Mouse (Mus musculus) MEL (cell line): ENCODE results near the gene Ccdc38. TPM values are rescaled to one million over a fixed set of nuclear protein-coding genes. Genes with fewer than 3 reads are reported as not detected.

Source experiments
- DNase-seq: peaks from one replicate; pipeline ENCODE4 v3.0.0; 2011; ENCODE audit warnings: low read depth, low spot score
- H3K27ac ChIP-seq: 2 replicates; pipeline ENCODE4 v1.5.1; 2012; ENCODE audit warnings: low read depth, mild to moderate bottlenecking, control low read depth, low read length, moderate library complexity; ENCODE audit not compliant: control insufficient read depth
- H3K27me3 ChIP-seq, 2 experiments: fragments of 150-350 bp in 1 of 2; sonication (generic) in 1 of 2; 2 replicates each; pipeline ENCODE4 v1.6.1; 2012; ENCODE audit warnings: low read length in 2 of 2, mild to moderate bottlenecking in 2 of 2, improper control_type of control experiment in 1 of 2, moderate library complexity in 1 of 2; ENCODE audit not compliant: insufficient read depth in 2 of 2, control insufficient read depth in 1 of 2
- H3K36me3 ChIP-seq, 2 experiments: 2 replicates each; pipeline ENCODE4 v1.6.1; 2012 to 2014; ENCODE audit warnings: low read length in 2 of 2, improper control_type of control experiment in 1 of 2, inconsistent platforms in 1 of 2, mild to moderate bottlenecking in 1 of 2; ENCODE audit not compliant: insufficient read depth in 2 of 2, control insufficient read depth in 1 of 2
- H3K4me1 ChIP-seq, 2 experiments: fragments of 150-350 bp in 1 of 2; sonication (generic) in 1 of 2; 2 replicates each; pipeline ENCODE4 v1.6.1; 2012; ENCODE audit warnings: low read length in 2 of 2, improper control_type of control experiment in 1 of 2, mild to moderate bottlenecking in 1 of 2; ENCODE audit not compliant: insufficient read depth in 2 of 2, control insufficient read depth in 1 of 2
- H3K4me3 ChIP-seq, 2 experiments: fragments of 150-350 bp in 1 of 2; sonication (generic) in 1 of 2; 2 replicates each; pipeline ENCODE4 v1.5.1; 2012; ENCODE audit warnings: low read depth in 2 of 2, low read length in 2 of 2, mild to moderate bottlenecking in 2 of 2, moderate library complexity in 2 of 2, control low read depth in 1 of 2, improper control_type of control experiment in 1 of 2; ENCODE audit not compliant: control insufficient read depth in 1 of 2, insufficient read depth in 1 of 2
- H3K79me2 ChIP-seq: 2 replicates; pipeline ENCODE4 v1.6.1; 2012; ENCODE audit warnings: mild to moderate bottlenecking, low read length, moderate library complexity; ENCODE audit not compliant: control insufficient read depth, poor library complexity, insufficient read depth
- H3K9ac ChIP-seq: 2 replicates; pipeline ENCODE4 v1.6.1; 2012; ENCODE audit warnings: low read depth, mild to moderate bottlenecking, control low read depth, low read length, moderate library complexity; ENCODE audit not compliant: control insufficient read depth, poor library complexity, severe bottlenecking
- H3K9me3 ChIP-seq: fragments of 150-350 bp; sonication (generic); replicated peaks from 2 replicates; pipeline ENCODE4 v1.6.1; 2012; ENCODE audit warnings: mild to moderate bottlenecking, low read length, improper control_type of control experiment, moderate library complexity; ENCODE audit not compliant: insufficient read depth
- BHLHE40 ChIP-seq: IDR thresholded peaks from 2 replicates; pipeline ENCODE4 v1.6.1; 2012; ENCODE audit warnings: low read depth, mild to moderate bottlenecking, inconsistent platforms, low read length, improper control_type of control experiment, borderline replicate concordance
- CHD1 ChIP-seq: IDR thresholded peaks from 2 replicates; pipeline ENCODE4 v1.6.1; 2012; ENCODE audit warnings: low read depth, mild to moderate bottlenecking, inconsistent platforms, low read length, improper control_type of control experiment
- CHD2 ChIP-seq: IDR thresholded peaks from 2 replicates; pipeline ENCODE4 v1.6.1; 2011; ENCODE audit warnings: low read length, improper control_type of control experiment
- CTCF ChIP-seq, 3 experiments: IDR thresholded peaks in 2 of 3; conservative IDR thresholded peaks in 1 of 3; 2 replicates each; pipeline ENCODE4 v1.5.1; 2011 to 2012; ENCODE audit warnings: low read length in 3 of 3, low read depth in 2 of 3, mild to moderate bottlenecking in 2 of 3, improper control_type of control experiment in 1 of 3, inconsistent platforms in 1 of 3, mixed read lengths in 1 of 3, moderate library complexity in 1 of 3; ENCODE audit not compliant: control insufficient read depth in 1 of 3, insufficient read depth in 1 of 3, poor library complexity in 1 of 3, severe bottlenecking in 1 of 3
- E2F4 ChIP-seq: IDR thresholded peaks from 2 replicates; pipeline ENCODE4 v1.6.1; 2011; ENCODE audit warnings: low read depth, low read length, improper control_type of control experiment, borderline replicate concordance
- ELF1 ChIP-seq: IDR thresholded peaks from 2 replicates; pipeline ENCODE4 v1.6.1; 2014; ENCODE audit warnings: low read depth, mild to moderate bottlenecking, inconsistent platforms, low read length, improper control_type of control experiment, moderate library complexity
- ETS1 ChIP-seq: IDR thresholded peaks from 2 replicates; pipeline ENCODE4 v1.6.1; 2012; ENCODE audit warnings: low read depth, mild to moderate bottlenecking, inconsistent platforms, low read length, improper control_type of control experiment, moderate library complexity
- GATA1 ChIP-seq: IDR thresholded peaks from 2 replicates; pipeline ENCODE4 v1.6.1; 2011; ENCODE audit warnings: low read depth, low read length, improper control_type of control experiment
- JUND ChIP-seq: IDR thresholded peaks from 2 replicates; pipeline ENCODE4 v1.6.1; 2011; ENCODE audit warnings: low read depth, mild to moderate bottlenecking, improper control_type of control experiment, low read length
- MEF2A ChIP-seq: IDR thresholded peaks from 2 replicates; pipeline ENCODE4 v1.6.1; 2014; ENCODE audit warnings: low read depth, mild to moderate bottlenecking, inconsistent platforms, low read length, improper control_type of control experiment; ENCODE audit not compliant: poor library complexity, insufficient replicate concordance, severe bottlenecking; ENCODE audit errors: extremely low read depth
- MXI1 ChIP-seq: IDR thresholded peaks from 2 replicates; pipeline ENCODE4 v1.6.1; 2011; ENCODE audit warnings: mild to moderate bottlenecking, low read depth, low read length, improper control_type of control experiment
- MYB ChIP-seq: IDR thresholded peaks from 2 replicates; pipeline ENCODE4 v1.6.1; 2011; ENCODE audit warnings: mild to moderate bottlenecking, low read depth, low read length, improper control_type of control experiment
- MYC ChIP-seq: IDR thresholded peaks from 2 replicates; pipeline ENCODE4 v1.6.1; 2011; ENCODE audit warnings: low read depth, mild to moderate bottlenecking, low read length, improper control_type of control experiment, moderate library complexity
- POLR2A ChIP-seq, 2 experiments: IDR thresholded peaks; 2 replicates each; pipeline ENCODE4 v1.6.1; 2011 to 2012; ENCODE audit warnings: low read length in 2 of 2, mild to moderate bottlenecking in 2 of 2, control low read depth in 1 of 2, improper control_type of control experiment in 1 of 2, low read depth in 1 of 2, moderate library complexity in 1 of 2; ENCODE audit not compliant: control insufficient read depth in 1 of 2, insufficient read depth in 1 of 2, poor library complexity in 1 of 2
- POLR2AphosphoS2 ChIP-seq: IDR thresholded peaks from 2 replicates; pipeline ENCODE4 v1.6.1; 2011; ENCODE audit warnings: low read length, improper control_type of control experiment
- POLR2AphosphoS5 ChIP-seq: IDR thresholded peaks from 2 replicates; pipeline ENCODE4 v1.6.1; 2012; ENCODE audit warnings: low read depth, borderline replicate concordance, mild to moderate bottlenecking, inconsistent platforms, low read length, moderate library complexity, mixed read lengths
- RAD21 ChIP-seq: IDR thresholded peaks from 2 replicates; pipeline ENCODE4 v1.6.1; 2011; ENCODE audit warnings: mild to moderate bottlenecking, low read depth, low read length, improper control_type of control experiment
- SIN3A ChIP-seq: IDR thresholded peaks from 2 replicates; pipeline ENCODE4 v1.6.1; 2012; ENCODE audit warnings: low read length, improper control_type of control experiment, inconsistent platforms
- SMC3 ChIP-seq: IDR thresholded peaks from 2 replicates; pipeline ENCODE4 v1.6.1; 2011; ENCODE audit warnings: low read depth, low read length, improper control_type of control experiment
- TAL1 ChIP-seq: IDR thresholded peaks from 2 replicates; pipeline ENCODE4 v1.6.1; 2012; ENCODE audit warnings: mild to moderate bottlenecking, inconsistent platforms, low read length, moderate library complexity, mixed read lengths
- TCF12 ChIP-seq: IDR thresholded peaks from 2 replicates; pipeline ENCODE4 v1.6.1; 2014; ENCODE audit warnings: low read depth, mild to moderate bottlenecking, inconsistent platforms, low read length, improper control_type of control experiment, moderate library complexity
- UBTF ChIP-seq: IDR thresholded peaks from 2 replicates; pipeline ENCODE4 v1.6.1; 2012; ENCODE audit warnings: low read depth, mild to moderate bottlenecking, inconsistent platforms, low read length, improper control_type of control experiment, moderate library complexity, borderline replicate concordance; ENCODE audit not compliant: insufficient read depth
- USF1 ChIP-seq: IDR thresholded peaks from 2 replicates; pipeline ENCODE4 v1.6.1; 2014; ENCODE audit warnings: low read depth, mild to moderate bottlenecking, inconsistent platforms, low read length, improper control_type of control experiment, moderate library complexity
- ZC3H11A ChIP-seq: IDR thresholded peaks from 2 replicates; pipeline ENCODE4 v1.6.1; 2012; ENCODE audit warnings: low read depth, mild to moderate bottlenecking, inconsistent platforms, low read length, improper control_type of control experiment
- ZKSCAN1 ChIP-seq: IDR thresholded peaks from 2 replicates; pipeline ENCODE4 v1.6.1; 2012; ENCODE audit warnings: low read depth, mild to moderate bottlenecking, inconsistent platforms, low read length, improper control_type of control experiment, moderate library complexity
- ZMIZ1 ChIP-seq: IDR thresholded peaks from 2 replicates; pipeline ENCODE4 v1.6.1; 2012; ENCODE audit warnings: low read depth, mild to moderate bottlenecking, inconsistent platforms, low read length, improper control_type of control experiment, moderate library complexity
- ZNF384 ChIP-seq: IDR thresholded peaks from 2 replicates; pipeline ENCODE4 v1.6.1; 2012; ENCODE audit warnings: low read depth, mild to moderate bottlenecking, inconsistent platforms, low read length, improper control_type of control experiment
- polyA plus RNA-seq, 2 experiments: library from polyadenylated mRNA; stranded (reverse) in 1 of 2; unstranded in 1 of 2; fragments of >175 nt in 1 of 2; fragments of >200 nt in 1 of 2; gene quantifications; 2 replicates each; pipeline versions ENCODE4 v1.2.1 to v1.2.4; 2012; ENCODE audit warnings: low replicate concordance in 2 of 2, low read depth in 1 of 2; ENCODE audit not compliant: insufficient read length in 2 of 2, insufficient read depth in 1 of 2, missing spikeins in 1 of 2
- total RNA-seq: library from RNA; depleted of rRNA; stranded (reverse); fragments of 300-350 nt; gene quantifications from 2 replicates; pipeline ENCODE4 v1.2.3, GENCODE M21; 2012

Ccdc38 gene
- total and polyA plus RNA-seq, 3 experiments = 0.22 TPM; not detected in 2

GRCm38 (mm10) chr10:93630310-93630709, 89.9 kb downstream of the Ccdc38 start:
- no peak overlapping the region for H3K4me3 ChIP-seq
- no peak for DNase-seq
- peaks cover 2 to 6% of the 10 kb centered on the region in 2 experiments for H3K27me3 ChIP-seq
- no peak overlapping the region for H3K9ac ChIP-seq
- no peaks in the 10 kb centered on the region for H3K9me3 ChIP-seq
- TF ChIP-seq ZNF384 = no peak
- no peak for TF ChIP-seq UBTF
- no peak for TF ChIP-seq TAL1
- no peak for TF ChIP-seq SIN3A
- no peak for TF ChIP-seq MEF2A
- TF ChIP-seq MYC = no peak
- TF ChIP-seq POLR2A (IDR thresholded peaks at IDR 0.05; ENCODE audit: control insufficient read depth in 1 of 2, insufficient read depth in 1 of 2, low read depth in 1 of 2, low read length in 2 of 2, poor library complexity in 1 of 2) = no peak
- no peak for TF ChIP-seq MYB
- no peak for TF ChIP-seq USF1
- no peak for TF ChIP-seq CTCF (IDR thresholded peaks at IDR 0.05 in 2 of 3, conservative IDR thresholded peaks at IDR 0.05 in 1 of 3; ENCODE audit: control insufficient read depth in 1 of 3, insufficient read depth in 1 of 3, low read depth in 2 of 3, low read length in 3 of 3, poor library complexity in 1 of 3, severe bottlenecking in 1 of 3)
- no peak for TF ChIP-seq BHLHE40
- no peak for TF ChIP-seq TCF12
- TF ChIP-seq RAD21 = no peak
- no peak for TF ChIP-seq ZKSCAN1
- TF ChIP-seq ZMIZ1 = no peak
- no peak for TF ChIP-seq ZC3H11A
- no peak for TF ChIP-seq CHD2
- no peak for TF ChIP-seq CHD1
- TF ChIP-seq GATA1 = no peak
- TF ChIP-seq JUND = no peak
- no peaks in the 10 kb centered on the region for H3K79me2 ChIP-seq
- no peaks in the 10 kb centered on the region for H3K36me3 ChIP-seq
- H3K27ac ChIP-seq = no peak overlapping the region
- H3K4me1 ChIP-seq = no peaks in the 10 kb centered on the region

DNA sequence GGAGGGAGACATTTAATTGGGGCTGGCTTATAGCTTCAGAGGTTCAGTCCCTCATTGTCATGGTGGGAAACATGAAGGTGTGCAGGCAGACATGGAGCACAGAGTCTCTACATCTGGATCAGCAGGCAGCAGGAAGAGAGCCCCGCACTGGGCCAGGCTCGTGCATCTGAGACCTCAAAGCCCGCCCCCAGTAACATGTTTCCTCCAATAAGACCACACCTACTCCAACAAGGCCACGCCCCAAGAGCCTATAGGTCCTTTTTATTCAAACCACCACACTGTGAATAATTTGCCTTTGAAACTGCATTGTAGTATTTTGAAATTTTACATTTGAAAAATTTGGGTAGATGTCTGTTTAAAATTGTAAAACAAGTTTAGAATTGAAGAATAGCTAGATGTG, 91.7 kb downstream of the Ccdc38 start:
- H3K79me2 ChIP-seq = no peaks in the 10 kb centered on the region
- no peaks in the 10 kb centered on the region for H3K4me1 ChIP-seq
- H3K4me3 ChIP-seq = no peak overlapping the region
- no peak overlapping the region for H3K9ac ChIP-seq
- peaks cover 6 to 8% of the 10 kb centered on the region in 2 experiments for H3K27me3 ChIP-seq
- no peaks in the 10 kb centered on the region for H3K36me3 ChIP-seq
- no peaks in the 10 kb centered on the region for H3K9me3 ChIP-seq
- no peak overlapping the region for H3K27ac ChIP-seq
- DNase-seq = no peak
- TF ChIP-seq POLR2AphosphoS5 (no peak), ETS1 (no peak), MXI1 (no peak), ELF1 (no peak), SMC3 (no peak), POLR2A (IDR thresholded peaks at IDR 0.05; ENCODE audit: control insufficient read depth in 1 of 2, insufficient read depth in 1 of 2, low read depth in 1 of 2, low read length in 2 of 2, poor library complexity in 1 of 2) (no peak), E2F4 (no peak), BHLHE40 (no peak), ZKSCAN1 (no peak), POLR2AphosphoS2 (no peak), RAD21 (no peak)
